In the genomic region with DNA sequence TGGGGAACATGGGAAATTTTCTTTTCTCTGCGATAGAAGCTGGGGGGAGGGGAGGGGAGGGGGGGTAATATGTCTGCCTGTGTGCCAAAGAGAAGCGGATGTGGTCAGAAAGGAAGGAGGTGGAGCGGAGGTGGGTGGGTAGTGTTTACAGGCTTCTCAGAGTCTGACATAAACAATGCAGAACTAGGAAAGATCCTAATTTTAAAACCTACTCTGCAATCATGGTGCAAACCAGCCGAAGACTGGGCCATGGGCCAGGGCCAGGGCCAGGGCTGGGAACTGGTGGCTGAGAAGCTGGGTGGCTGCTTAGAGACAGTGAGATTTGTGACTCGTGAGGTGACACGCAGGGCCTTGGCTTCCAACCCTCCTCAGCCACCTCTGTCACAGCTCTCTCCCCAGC, we compare ENCODE assay signal across 10 mouse cellular contexts.
DNase-seq lines count a peak whose midpoint lies in the region; ATAC-seq and TF ChIP-seq lines count a peak whose summit lies in the region.
"Had no signal": no experiment of that assay in that cellular context is flagged by ENCODE, and none has a peak within 500 bp of the region (broad histone marks: within the 10 kb centered on the region; RNA-seq: fewer than 3 reads in every experiment).

No protein-coding gene starts in this region.

- H3K9me3 ChIP-seq in forebrain, embryonic 13.5 days (replicated peaks) = no peaks in the 10 kb centered on the region
- H3K9me3 ChIP-seq: embryonic facial prominence, embryonic 13.5 days; liver, embryonic 15.5 days had no signal

- no peak overlapping the region for H3K4me2 ChIP-seq in forebrain, embryonic 13.5 days
- H3K4me2 ChIP-seq: embryonic facial prominence, embryonic 13.5 days; liver, embryonic 15.5 days had no signal

- H3K4me1 ChIP-seq in forebrain, embryonic 13.5 days = peaks cover 32% of the 10 kb centered on the region
- H3K4me1 ChIP-seq: liver, embryonic 15.5 days had no signal

- H3K36me3 ChIP-seq in forebrain, embryonic 13.5 days (ENCODE audit: poor library complexity, severe bottlenecking) = no peaks in the 10 kb centered on the region
- H3K36me3 ChIP-seq: embryonic facial prominence, embryonic 13.5 days; liver, embryonic 15.5 days had no signal

- no peak overlapping the region for H3K4me3 ChIP-seq in gastrocnemius, adult 2 months
- no peak overlapping the region for H3K4me3 ChIP-seq in forebrain, embryonic 13.5 days
- H3K4me3 ChIP-seq: embryonic facial prominence, embryonic 13.5 days; liver, embryonic 15.5 days had no signal

- DNase-seq in gastrocnemius, adult 2 months = no peak
- DNase-seq in gastrocnemius, postnatal 4 days (ENCODE audit: low spot score in 2 of 2) = no peak
- peak; percentile 39 to 65 for DNase-seq in heart, adult 9 months (ENCODE audit: low spot score in 2 of 2)
- peak; percentile 73 to 81 for DNase-seq in lung, postnatal 4 days
- DNase-seq in kidney, postnatal 36 days = no peak
- no peak for DNase-seq in layer of hippocampus, adult 8-10 months (ENCODE audit: low spot score in 2 of 2)

- TF ChIP-seq CTCF in gastrocnemius, adult 2 months (IDR thresholded peaks at IDR 0.05) = no peak

- H3K9ac ChIP-seq in forebrain, embryonic 13.5 days = no peak overlapping the region
- H3K9ac ChIP-seq: embryonic facial prominence, embryonic 13.5 days; liver, embryonic 15.5 days had no signal

- intact Hi-C loops in gastrocnemius, adult 2 months (cut with DNase I) = no loop called here

- peak; percentile 86 for ATAC-seq in activated CD4-positive, CD25-positive, alpha-beta regulatory T cell, adult 4 months
- ATAC-seq in forebrain, embryonic 13.5 days = no peak

- 78% methylated on average over 6 of the region's 6 CpGs for WGBS in forebrain, embryonic 13.5 days

- no peaks in the 10 kb centered on the region for H3K27me3 ChIP-seq in forebrain, embryonic 13.5 days
- H3K27me3 ChIP-seq: embryonic facial prominence, embryonic 13.5 days; liver, embryonic 15.5 days had no signal

- peak overlapping the region; percentile 58 for H3K27ac ChIP-seq in gastrocnemius, adult 2 months
- H3K27ac ChIP-seq in forebrain, embryonic 13.5 days = no peak overlapping the region
- H3K27ac ChIP-seq: embryonic facial prominence, embryonic 13.5 days; liver, embryonic 15.5 days had no signal

Comparison
In these comparisons a context has a peak if more than half of its experiments do, and no peak if none do; other contexts are left out.
1. DNase-seq: peak in heart, adult 9 months (2 of 2) and lung, postnatal 4 days (2 of 2); none in gastrocnemius, adult 2 months (single experiment), gastrocnemius, postnatal 4 days (0 of 2), kidney, postnatal 36 days (0 of 2) and layer of hippocampus, adult 8-10 months (0 of 2).